Mouse (Mus musculus) brain, embryonic 14.5 days (tissue): ENCODE data around the gene Scn4a.

Source experiments
- CTCF ChIP-seq: fragments of 200-500 bp; IDR thresholded peaks from 2 replicates; pipeline ENCODE4 v1.5.1; 2012; ENCODE audit warnings: inconsistent platforms, mild to moderate bottlenecking, moderate library complexity, borderline replicate concordance; ENCODE audit not compliant: insufficient read depth, insufficient read length; ENCODE audit errors: extremely low read depth
- POLR2A ChIP-seq: fragments of 200-500 bp; IDR thresholded peaks from 2 replicates; pipeline ENCODE4 v1.6.1; 2012; ENCODE audit warnings: mild to moderate bottlenecking, inconsistent platforms, borderline replicate concordance; ENCODE audit not compliant: poor library complexity, insufficient read depth, insufficient read length, severe bottlenecking; ENCODE audit errors: extremely low read depth

- TF ChIP-seq CTCF (no peak), POLR2A (no peak)
Observed at GRCm38 (mm10) chr11:106355382-106356128, 2.5 kb upstream of the Scn4a start.
